Mouse (Mus musculus): ENCODE data around the gene Uchl4. TPM values are rescaled to one million over a fixed set of nuclear protein-coding genes. Genes with fewer than 3 reads are reported as not detected.
"Not testable (repeated sequence)": the region's sequence is repeated elsewhere in the genome, so short reads cannot be mapped to it uniquely, and the experiment has no call there.

Gene Uchl4
- total RNA-seq, 2 experiments from 2014 or later, result 1.3 to 2.2 TPM

- no peak for DNase-seq
- intact Hi-C loops (cut with DNase I), result no loop called here
Observed at GRCm38 (mm10) chr9:64228972-64229371, 6.0 kb upstream of the Uchl4 start.

DNA sequence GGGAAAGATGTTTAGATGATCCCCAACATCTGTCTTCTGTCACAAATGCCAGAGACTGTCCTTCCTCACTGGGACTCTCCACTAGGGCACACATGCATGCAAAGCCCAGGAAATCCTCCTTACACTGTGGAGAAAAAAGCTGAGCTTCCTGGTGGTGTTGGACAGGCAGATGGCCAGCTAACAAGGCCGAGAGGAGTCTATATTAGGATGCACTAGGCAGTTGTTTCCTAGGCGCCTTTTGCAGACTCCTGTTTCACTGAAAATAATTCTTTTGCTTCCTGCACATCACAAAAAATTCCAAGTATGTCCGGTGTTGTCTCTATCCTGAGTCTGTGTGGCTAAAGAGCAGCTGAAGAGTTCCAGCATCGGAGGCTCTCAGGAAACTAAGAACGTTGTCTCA is 3.8 kb upstream of the Uchl4 start:
- intact Hi-C loops (cut with DNase I), result no loop called here

DNA sequence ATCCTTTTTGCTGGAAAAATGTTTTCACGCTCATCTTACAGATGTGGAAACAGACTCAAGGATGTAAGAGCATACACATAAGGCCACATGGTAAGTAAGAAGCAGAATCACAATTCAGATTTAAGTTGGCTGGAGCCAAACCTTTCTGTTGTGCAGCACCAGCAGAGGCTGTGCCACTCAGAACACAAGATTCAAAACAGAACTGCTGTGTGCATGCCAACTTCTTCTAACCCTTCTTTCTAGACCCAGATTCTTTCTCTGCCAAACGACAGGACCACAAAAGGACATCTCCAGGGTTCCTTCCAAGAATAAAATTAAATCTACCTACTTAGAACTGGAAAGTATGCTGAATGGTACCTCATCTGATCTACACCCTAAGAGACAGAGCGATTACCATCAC is 3.3 kb upstream of the Uchl4 start:
- DNase-seq, result no peak
- intact Hi-C loops (cut with DNase I), result no loop called here

More for the DNA sequence above, 3.8 kb upstream of the Uchl4 start:
- no peak for DNase-seq

- intact Hi-C loops (cut with DNase I), result no loop called here
Observed at GRCm38 (mm10) chr9:64232257-64232957, 2.6 kb upstream of the Uchl4 start.

DNA sequence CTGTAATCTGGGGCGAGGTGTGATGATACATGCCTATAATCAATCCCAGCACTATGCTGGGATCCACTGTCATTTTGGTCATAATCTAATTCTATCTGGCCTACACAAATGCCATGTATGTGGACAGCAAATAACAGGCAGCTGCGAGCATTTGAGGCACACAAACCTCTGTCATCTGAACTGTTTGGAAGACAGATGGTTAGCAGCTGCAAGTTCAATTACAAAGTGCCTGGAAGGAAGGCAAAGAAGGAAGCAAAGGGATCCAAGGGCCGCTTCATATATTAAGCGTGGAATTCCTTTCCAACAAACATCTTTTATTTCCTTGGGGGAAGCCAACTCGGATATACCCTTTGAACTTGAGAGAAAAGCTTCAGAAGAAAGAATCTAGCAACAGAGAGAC is 1.3 kb upstream of the Uchl4 start:
- DNase-seq, result no peak
- intact Hi-C loops (cut with DNase I), result no loop called here

More at GRCm38 (mm10) chr9:64232257-64232957, 2.6 kb upstream of the Uchl4 start:
- DNase-seq, result peak in 1 of 2 experiments; percentile 13

DNA sequence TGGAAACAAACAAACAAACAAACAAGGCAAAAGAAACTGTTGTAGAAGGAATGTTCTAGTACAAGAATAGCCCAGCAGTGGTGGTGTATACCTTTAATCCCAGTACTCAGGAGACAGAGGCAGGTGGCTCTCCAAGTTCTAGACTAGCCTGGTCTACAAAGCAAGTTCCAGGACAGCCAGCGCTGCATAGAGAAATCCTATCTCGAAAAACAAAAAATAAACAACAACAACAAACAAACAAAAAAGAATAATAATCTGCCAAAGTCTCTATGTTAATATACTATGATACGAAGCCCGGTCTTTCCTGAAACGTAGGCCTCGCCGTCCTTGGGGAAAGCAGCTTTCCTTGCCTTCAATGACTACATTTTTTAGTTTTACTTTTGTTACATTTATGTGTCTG is 1.1 kb downstream of the Uchl4 start:
- DNase-seq, result no peak

GRCm38 (mm10) chr9:64240116-64240515 is 5.1 kb downstream of the Uchl4 start:
- DNase-seq, result no peak
- intact Hi-C loops (cut with DNase I), result no loop called here

More for the DNA sequence above, 1.1 kb downstream of the Uchl4 start:
- intact Hi-C loops (cut with DNase I), result no loop called here

DNA sequence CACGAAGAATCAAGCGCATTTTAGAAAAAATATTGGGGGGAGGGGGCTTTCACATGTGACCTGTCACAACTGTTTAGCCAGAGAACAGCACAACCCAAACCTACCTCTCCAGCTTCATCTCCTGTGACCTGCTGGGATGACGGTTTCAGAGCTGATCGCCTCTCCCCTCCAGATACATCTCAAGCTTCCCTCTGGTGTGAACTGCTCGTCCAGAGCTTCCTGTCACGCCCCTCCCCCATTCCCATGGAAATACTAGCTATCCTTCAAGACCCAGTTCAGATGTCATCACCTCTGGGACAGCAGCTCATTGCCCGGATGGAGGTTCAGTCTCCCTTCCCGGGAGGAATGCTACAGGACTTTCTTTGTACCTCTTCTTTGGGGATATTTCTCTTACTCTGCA is 5.7 kb downstream of the Uchl4 start:
- DNase-seq, result no peak
- intact Hi-C loops (cut with DNase I), result no loop called here

DNA sequence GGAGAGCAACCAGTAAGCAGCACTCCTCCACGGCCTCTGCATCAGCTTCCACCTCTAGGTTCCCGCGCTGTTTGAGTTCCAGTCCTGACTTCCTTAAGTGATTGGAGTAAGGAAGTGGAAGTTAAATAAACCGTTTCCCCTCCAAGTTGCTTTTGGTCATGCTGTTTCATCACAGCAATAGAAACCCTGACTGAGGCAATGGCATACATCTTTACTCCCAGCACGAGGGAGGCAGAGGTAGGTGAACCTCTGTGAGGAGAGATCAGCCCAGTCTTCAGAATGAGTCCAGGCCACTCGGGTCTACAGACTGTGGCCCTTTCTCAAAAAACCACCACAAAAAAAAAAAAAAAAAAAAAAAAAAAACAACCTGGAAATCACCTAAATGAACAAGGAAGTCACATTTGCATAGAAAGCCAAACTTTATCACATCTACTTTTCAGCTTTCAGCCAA is 7.4 kb downstream of the Uchl4 start:
- DNase-seq, result no peak
- intact Hi-C loops (cut with DNase I), result no loop called here

DNA sequence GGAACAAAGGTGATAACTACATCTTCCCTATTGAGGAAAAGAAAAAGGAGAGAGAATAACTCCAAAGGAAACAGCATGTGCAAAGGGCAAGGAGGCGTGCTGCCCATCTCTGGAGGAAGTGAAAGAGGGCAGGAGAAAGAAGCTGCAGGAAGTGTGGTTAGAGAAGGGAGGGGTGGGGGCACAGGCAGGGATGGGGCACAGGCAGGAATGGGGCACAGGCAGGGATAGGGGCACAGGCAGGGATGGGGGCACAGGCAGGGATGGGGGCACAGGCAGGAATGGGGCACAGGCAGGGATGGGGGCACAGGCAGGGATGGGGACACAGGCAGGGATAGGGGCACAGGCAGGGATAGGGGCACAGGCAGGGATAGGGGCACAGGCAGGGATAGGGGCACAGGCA is 14.4 kb downstream of the Uchl4 start:
- intact Hi-C loops (cut with DNase I), result no loop called here
- no peak for DNase-seq

GRCm38 (mm10) chr9:64250111-64250730 is 15.2 kb downstream of the Uchl4 start:
- no peak for DNase-seq
- intact Hi-C loops (cut with DNase I), result loop anchor here (5.0 kb wide), 1 partner anchor 128 kb away; no protein-coding TSS in a partner anchor

- DNase-seq, result peak; percentile 11 to 27
- intact Hi-C loops (cut with DNase I), result loop anchor here (1.0 to 5.0 kb wide), 2 partner anchors 73 to 130 kb away; partner anchors contain the start of gene Snapc5
Observed at GRCm38 (mm10) chr9:64252591-64253020, 17.6 kb downstream of the Uchl4 start.

DNA sequence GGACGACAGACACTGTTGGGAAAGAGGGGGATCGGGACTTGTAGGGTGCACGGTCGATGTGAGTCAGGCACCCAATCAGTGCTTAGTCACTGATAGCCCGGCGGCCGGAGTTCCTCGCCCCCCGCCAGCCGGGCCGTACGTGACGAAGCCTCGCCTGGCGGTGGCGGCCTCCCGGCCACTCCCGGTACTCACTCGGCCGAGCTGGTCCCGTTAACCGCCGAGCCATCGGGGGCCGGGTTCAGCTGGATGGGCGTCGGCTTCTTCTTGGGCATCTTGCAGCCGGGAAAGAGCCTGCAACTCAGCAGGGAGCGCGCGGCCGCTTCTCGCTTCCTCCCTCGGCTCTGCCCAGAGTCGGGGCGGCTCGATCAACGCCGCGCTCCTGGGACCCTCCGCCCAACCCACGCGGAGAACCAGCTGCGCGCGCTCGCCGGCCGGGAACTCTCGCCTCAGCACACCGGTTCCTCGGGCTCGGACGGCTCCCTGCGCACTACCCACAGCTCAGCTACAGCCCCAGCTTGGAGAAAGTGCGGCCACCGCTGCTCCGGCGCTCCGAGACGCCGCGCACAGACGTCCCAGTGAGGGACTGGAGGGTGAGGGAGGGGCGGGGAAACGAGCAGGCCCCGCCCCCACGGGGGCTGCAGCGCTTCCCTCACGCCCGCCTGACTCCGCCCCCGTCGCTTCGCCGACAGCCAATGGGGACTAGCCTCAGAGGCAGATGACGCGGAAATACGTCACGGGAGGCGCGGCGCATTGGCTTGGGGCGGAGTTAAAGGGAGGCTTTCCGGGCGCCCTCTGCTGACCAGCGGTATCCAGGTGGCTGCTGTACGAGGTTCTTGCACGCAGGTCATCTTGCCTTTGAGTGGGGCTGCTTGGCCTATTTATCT is 18.3 kb downstream of the Uchl4 start, which contains the start of gene Map2k1:
Gene Map2k1 (minus strand): TSS at position 611 of the 884 bp plus-strand sequence.
- intact Hi-C loops (cut with DNase I), result loop anchor here (1.0 to 5.0 kb wide), 2 partner anchors 74 to 131 kb away; partner anchors contain the start of gene Snapc5
- peak; percentile 99 to 100 for DNase-seq

- intact Hi-C loops (cut with DNase I), result no loop called here
- no peak for DNase-seq
Observed at GRCm38 (mm10) chr9:64255422-64255821, 20.4 kb downstream of the Uchl4 start.

DNA sequence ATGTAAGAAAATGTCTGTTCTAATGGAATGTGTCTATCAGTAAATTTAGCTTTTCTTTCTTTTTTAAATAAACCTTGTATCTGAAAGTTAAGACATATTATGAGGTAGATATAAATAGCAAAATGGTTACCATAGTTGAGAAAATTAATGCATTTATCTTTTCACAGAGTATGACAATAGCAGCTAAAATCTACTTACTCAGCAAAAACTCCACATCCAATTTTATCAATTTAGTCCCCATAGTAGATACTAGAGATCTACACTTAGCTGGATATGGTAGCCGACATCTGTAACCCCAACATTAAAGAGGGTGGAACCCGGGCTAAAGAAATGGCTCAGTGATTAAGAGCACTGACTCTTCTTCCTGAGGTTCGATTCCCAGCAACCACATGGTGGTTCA is 21.2 kb downstream of the Uchl4 start:
- DNase-seq, result no peak
- intact Hi-C loops (cut with DNase I), result no loop called here

GRCm38 (mm10) chr9:64259906-64260305 is 24.9 kb downstream of the Uchl4 start:
- DNase-seq, result no peak
- intact Hi-C loops (cut with DNase I), result no loop called here

DNA sequence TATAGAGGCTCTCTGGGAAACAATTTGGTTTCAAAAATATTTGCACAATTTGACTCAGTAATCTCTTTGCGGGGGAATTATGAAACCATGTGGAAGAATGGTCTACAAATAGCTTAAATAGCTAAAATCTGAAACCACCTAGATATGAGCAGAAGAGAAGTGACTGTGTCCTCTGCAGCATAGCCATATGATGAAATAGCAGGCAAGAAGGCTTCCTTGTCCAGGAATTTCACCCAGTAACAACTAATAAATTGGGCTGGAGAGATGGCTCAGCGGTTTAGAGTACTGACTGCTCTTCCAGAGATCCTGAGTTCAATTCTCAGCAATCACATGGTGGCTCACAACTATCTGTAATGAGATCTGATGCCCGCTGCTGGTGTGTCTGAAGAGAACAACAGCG is 26.0 kb downstream of the Uchl4 start:
- intact Hi-C loops (cut with DNase I), result no loop called here
- no peak for DNase-seq

DNA sequence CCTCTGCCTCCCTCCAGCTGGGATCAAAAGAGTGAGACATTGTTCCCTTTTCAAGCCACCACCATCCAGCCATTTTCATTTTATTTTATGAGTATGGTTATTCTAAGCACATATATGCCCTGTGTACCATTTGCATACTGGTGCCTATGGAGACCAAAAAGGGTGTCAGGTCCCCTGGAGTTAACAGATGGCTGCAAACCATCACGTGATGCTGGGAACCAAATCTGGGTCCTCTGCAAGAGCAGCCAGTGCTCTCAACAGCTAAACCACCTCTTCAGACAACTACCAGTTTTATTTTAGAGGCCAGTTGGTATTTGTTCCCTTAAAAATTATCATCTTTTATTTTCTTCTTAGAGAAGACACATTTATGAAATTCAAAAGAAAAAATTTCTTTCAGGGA is 29.8 kb downstream of the Uchl4 start:
- intact Hi-C loops (cut with DNase I), result no loop called here
- DNase-seq, result no peak

- no peak for DNase-seq
- intact Hi-C loops (cut with DNase I), result no loop called here
Observed at GRCm38 (mm10) chr9:64267231-64267630, 32.2 kb downstream of the Uchl4 start.

GRCm38 (mm10) chr9:64268196-64268595 is 33.2 kb downstream of the Uchl4 start:
- no peak for DNase-seq
- intact Hi-C loops (cut with DNase I), result no loop called here

DNA sequence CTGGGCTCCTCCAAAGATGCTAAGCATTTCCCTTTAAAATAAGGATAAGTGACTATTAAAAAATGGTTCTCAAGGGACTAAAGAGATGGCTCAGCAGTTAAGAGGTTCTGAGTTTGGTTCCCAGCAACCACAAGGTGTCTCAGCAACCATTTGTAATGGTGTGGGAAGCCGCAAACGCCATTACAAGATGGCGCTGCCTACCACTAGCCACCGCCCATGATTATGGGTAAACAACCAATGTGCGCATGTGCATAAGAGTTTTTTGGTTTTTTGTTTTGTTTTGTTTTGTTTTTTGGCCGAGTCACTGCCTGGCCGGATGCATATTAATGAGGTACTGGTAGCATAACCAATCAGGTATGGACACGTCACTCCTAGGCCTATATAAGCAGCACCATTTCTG is 33.8 kb downstream of the Uchl4 start:
- DNase-seq; intact Hi-C loops (cut with DNase I): not testable (repeated sequence)

Measured in gastrocnemius, postnatal 36 days (tissue).